Mouse (Mus musculus) limb, embryonic 14.5 days (tissue): ENCODE measurements at regions not wholly inside any gene's neighbourhood (a gene's known extent, or its start where the extent isn't known, plus 50 kb on each side); places are given as distances from the start of the nearest gene placed in this dataset.
A peak's percentile ranks its signal among the peaks of the same experiment; 100 is the strongest.

Source experiments
- ATAC-seq: fragments of 200-750 bp; cut with Nextera tagmentation; 2 replicates; pipeline ENCODE4 v1.8.0; 2017; ENCODE audit warnings: low read depth, moderate number of reproducible peaks, moderate TSS enrichment; ENCODE audit not compliant: low FRiP score
- DNase-seq: peaks from one replicate; pipeline ENCODE4 v3.0.0-alpha.2; 2015; ENCODE audit warnings: low spot score
- H3K27ac ChIP-seq: fragments of 300-500 bp; sonication (generic); replicated peaks from 2 replicates; pipeline ENCODE4 v1.5.1; 2014; ENCODE audit warnings: low read depth, mild to moderate bottlenecking, low read length, moderate library complexity, mixed read lengths
- H3K27me3 ChIP-seq: fragments of 300-500 bp; sonication (generic); 2 replicates; pipeline ENCODE4 v1.6.1; 2014; ENCODE audit warnings: low read length, mixed read lengths; ENCODE audit not compliant: control insufficient read depth, insufficient read depth
- H3K36me3 ChIP-seq: fragments of 300-500 bp; sonication (generic); 2 replicates; pipeline ENCODE4 v1.6.1; 2014; ENCODE audit warnings: mild to moderate bottlenecking, low read length, moderate library complexity, mixed read lengths; ENCODE audit not compliant: control insufficient read depth, insufficient read depth
- H3K4me1 ChIP-seq: fragments of 300-500 bp; sonication (generic); 2 replicates; pipeline ENCODE4 v1.6.1; 2014; ENCODE audit warnings: antibody characterized with exemption, low read length, mixed read lengths; ENCODE audit not compliant: control insufficient read depth, insufficient read depth
- H3K4me2 ChIP-seq: fragments of 300-500 bp; sonication (generic); replicated peaks from 2 replicates; pipeline ENCODE4 v1.6.1; 2014; ENCODE audit warnings: low read depth, mild to moderate bottlenecking, low read length, moderate library complexity; ENCODE audit not compliant: severe bottlenecking
- H3K4me3 ChIP-seq: fragments of 300-500 bp; sonication (generic); replicated peaks from 2 replicates; pipeline ENCODE4 v1.5.1; 2014; ENCODE audit warnings: low read length
- H3K9ac ChIP-seq: fragments of 300-500 bp; sonication (generic); 2 replicates; pipeline ENCODE4 v1.6.1; 2014; ENCODE audit warnings: mild to moderate bottlenecking, low read depth, low read length, moderate library complexity; ENCODE audit not compliant: severe bottlenecking
- H3K9me3 ChIP-seq: fragments of 300-500 bp; sonication (generic); 2 replicates; pipeline ENCODE4 v1.6.1; 2016; ENCODE audit warnings: low read length; ENCODE audit not compliant: control insufficient read depth
- POLR2A ChIP-seq: fragments of 200-500 bp; IDR thresholded peaks from 2 replicates; pipeline ENCODE4 v1.8.0; 2012; ENCODE audit warnings: inconsistent platforms, mild to moderate bottlenecking, moderate library complexity, borderline replicate concordance; ENCODE audit not compliant: insufficient read depth, insufficient read length; ENCODE audit errors: extremely low read depth
- WGBS: fragments of 180-500 bp; shearing (Covaris S2); extraction: QIAGEN DNeasy Blood & Tissue Kit; methylation state at CpG from one replicate; pipeline ENCODE4 v1.1.7; 2014; 5-methylcytosine and 5-hydroxymethylcytosine counted together

DNA sequence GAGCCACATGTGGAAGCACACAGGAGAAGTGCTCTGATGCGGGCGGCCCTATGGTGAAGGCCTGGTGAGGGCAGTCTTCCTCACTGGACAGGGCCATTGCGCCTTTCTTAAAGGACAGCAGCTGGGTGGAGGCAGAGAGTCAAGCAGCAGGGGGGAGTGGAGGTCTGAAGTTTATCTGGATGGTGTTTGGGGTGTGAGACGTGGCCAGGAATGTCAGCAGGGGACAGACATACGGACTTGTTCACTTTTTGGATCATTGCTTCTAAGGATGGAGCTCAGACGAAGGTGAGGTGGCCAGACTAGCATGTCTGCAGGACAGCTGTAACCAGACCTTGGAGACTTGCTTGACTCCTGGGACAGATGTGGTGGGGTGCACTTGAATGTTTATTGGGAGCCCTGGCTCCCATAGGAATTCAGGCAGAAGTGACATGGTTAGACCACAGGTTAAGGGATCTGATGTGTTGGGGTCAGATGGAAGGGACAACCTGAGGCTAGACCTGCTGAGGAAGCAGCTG, 86.0 kb upstream of the Gm26897 start:
- Histone ChIP-seq H3K4me3 (no peak overlapping the region), H3K36me3 (no peaks in the 10 kb centered on the region), H3K27ac (no peak overlapping the region), H3K9me3 (no peaks in the 10 kb centered on the region), H3K4me2 (no peak overlapping the region), H3K27me3 (no peaks in the 10 kb centered on the region), H3K4me1 (peaks cover 24% of the 10 kb centered on the region), H3K9ac (no peak overlapping the region)
- 79% methylated on average over 6 of the region's 6 CpGs for WGBS
- ATAC-seq (no peak), DNase-seq (no peak)
- TF ChIP-seq POLR2A, result no peak

DNA sequence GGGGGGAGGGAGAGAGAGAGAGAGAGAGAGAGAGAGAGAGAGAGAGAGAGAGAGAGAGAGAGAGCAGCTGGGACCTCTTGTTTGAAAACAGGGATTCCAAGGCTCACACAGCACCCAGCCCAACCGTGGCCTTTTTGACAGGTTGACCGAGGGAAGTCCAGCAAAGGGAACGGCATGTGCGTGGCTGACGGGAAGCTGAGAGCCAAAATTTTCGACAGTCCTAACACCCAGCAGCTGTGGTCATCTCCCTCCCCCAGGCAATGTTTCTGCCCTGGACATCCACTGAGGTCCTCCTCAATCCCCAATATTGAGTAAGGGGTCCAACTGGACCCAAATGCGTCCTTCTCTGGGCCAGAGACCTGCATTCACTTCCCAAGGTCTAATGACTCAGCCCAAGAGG, 85.2 kb upstream of the Gm26897 start:
- Histone ChIP-seq H3K27ac (0 out of 2 replicates have a peak overlapping the region, but pooled peaks have one; percentile 48), H3K4me2 (no peak overlapping the region), H3K9ac (no peak overlapping the region), H3K36me3 (no peaks in the 10 kb centered on the region), H3K27me3 (no peaks in the 10 kb centered on the region), H3K4me3 (no peak overlapping the region), H3K9me3 (no peaks in the 10 kb centered on the region), H3K4me1 (peaks cover 26% of the 10 kb centered on the region)
- WGBS, result 45% methylated on average over 7 of the region's 7 CpGs
- no peak for TF ChIP-seq POLR2A
- DNase-seq, result no peak
- ATAC-seq, result no peak

DNA sequence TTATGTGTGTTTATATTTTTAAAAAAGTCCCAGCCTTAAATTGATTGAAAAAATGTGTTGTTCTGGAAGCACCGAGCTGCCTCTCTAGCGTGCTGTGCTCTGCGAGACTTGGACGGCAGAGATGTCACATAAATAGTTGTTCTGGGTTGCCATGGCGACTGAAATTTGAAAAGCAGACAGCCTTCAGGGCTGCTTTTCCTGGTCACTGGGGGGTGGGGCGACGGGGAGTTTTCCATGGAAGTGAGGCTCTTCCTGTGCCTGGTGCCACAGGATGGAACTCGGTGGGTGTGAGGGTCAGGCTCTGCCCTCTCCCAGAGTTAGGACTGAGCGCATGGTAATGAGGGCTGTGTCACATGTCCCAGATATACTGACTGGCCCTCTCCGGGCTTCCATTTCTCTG, 84.7 kb upstream of the Gm26897 start:
- no peak overlapping the region for H3K9ac ChIP-seq
- H3K9me3 ChIP-seq, result no peaks in the 10 kb centered on the region
- no peak overlapping the region for H3K4me3 ChIP-seq
- peaks cover 26% of the 10 kb centered on the region for H3K4me1 ChIP-seq
- H3K36me3 ChIP-seq, result no peaks in the 10 kb centered on the region
- no peaks in the 10 kb centered on the region for H3K27me3 ChIP-seq
- peak; percentile 90 for ATAC-seq
- H3K27ac ChIP-seq, result peak overlapping the region; percentile 9
- 17% methylated on average over 10 of the region's 10 CpGs for WGBS
- no peak overlapping the region for H3K4me2 ChIP-seq
- peak; percentile 86 for DNase-seq
- no peak for TF ChIP-seq POLR2A

DNA sequence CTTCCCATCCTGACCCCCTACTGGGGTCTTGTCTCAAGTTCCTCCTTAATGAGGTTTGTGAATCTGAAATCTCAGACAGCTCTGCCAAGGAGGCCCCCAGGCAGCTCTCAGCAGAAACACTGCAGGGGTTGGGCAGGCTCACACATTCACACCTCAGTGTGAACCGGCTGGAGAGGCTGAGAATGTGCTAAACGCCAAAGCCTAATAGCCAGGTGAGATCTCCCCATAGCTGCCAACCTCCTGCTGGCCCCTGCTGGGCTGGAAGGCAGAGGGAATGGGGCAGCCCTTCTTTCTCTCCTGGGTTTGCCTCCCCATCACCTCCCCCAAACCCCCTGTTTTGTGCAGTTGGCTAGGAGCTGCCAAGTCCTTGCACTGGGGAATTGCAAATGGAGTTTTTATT, 81.3 kb upstream of the Gm26897 start:
- DNase-seq, result no peak
- Histone ChIP-seq H3K9me3 (no peaks in the 10 kb centered on the region), H3K27me3 (no peaks in the 10 kb centered on the region), H3K4me2 (no peak overlapping the region), H3K9ac (no peak overlapping the region), H3K36me3 (no peaks in the 10 kb centered on the region), H3K4me3 (no peak overlapping the region), H3K4me1 (peaks cover 26% of the 10 kb centered on the region), H3K27ac (no peak overlapping the region)
- ATAC-seq, result no peak
- WGBS, result 8% methylated on average over 2 of the region's 2 CpGs
- no peak for TF ChIP-seq POLR2A

DNA sequence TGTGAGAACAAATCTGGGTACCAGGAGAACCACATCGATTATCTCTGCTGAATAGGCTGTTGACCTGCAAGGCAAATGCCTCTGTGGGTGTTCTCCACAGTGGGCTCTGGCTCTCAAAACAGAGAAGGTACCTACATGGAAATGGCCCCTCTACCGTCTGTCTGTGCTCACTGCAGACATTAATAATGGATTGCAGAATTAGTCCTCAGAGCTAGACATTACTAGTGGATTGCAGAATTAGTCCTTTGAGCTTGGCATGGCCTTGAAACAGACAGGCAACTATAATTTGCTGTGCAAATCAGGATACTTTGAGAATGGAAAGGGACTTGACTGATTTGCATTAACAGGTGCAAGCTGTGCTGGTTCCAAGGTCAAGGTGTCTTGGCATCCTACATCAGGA, 77.3 kb upstream of the Gm26897 start:
- no peak for TF ChIP-seq POLR2A
- ATAC-seq (no peak), DNase-seq (no peak)
- no peaks in the 10 kb centered on the region for H3K36me3 ChIP-seq
- peaks cover 10% of the 10 kb centered on the region; the same call in 1 of the 2 replicates for H3K4me1 ChIP-seq
- no peak overlapping the region for H3K4me2 ChIP-seq
- no peak overlapping the region for H3K27ac ChIP-seq
- no peaks in the 10 kb centered on the region for H3K27me3 ChIP-seq
- WGBS, result 65% methylated on average over 2 of the region's 2 CpGs
- H3K9ac ChIP-seq, result no peak overlapping the region
- H3K4me3 ChIP-seq, result no peak overlapping the region
- no peaks in the 10 kb centered on the region for H3K9me3 ChIP-seq
